Mouse (Mus musculus): ENCODE measurements at regions not wholly inside any gene's neighbourhood (a gene's known extent, or its start where the extent isn't known, plus 50 kb on each side); places are given as distances from the start of the nearest gene placed in this dataset.

DNA sequence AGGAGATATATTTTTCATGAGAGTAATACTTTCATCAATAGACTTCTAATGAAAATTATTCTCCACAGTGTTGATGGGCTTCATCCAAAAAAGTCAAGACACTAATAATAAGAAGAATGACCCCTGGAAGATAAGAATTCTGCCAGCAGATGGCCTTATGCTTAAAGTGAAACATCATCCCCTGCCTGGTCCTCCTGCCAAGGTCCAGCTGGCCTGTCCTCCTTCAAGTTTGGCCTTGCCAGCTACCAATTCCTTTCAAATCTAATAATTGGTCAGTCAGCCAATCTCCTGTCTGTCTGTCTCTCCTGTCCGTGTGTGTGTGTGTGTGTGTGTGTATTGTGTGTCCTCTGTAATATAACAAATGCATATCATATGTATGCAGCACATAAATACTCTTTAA is 388.8 kb downstream of the Wdr11 start:
- no peak for DNase-seq (ENCODE audit: low spot score in 2 of 2)

GRCm38 (mm10) chr7:129982411-129982810 is 390.7 kb downstream of the Wdr11 start:
- no peak for DNase-seq (ENCODE audit: low spot score in 2 of 2)

GRCm38 (mm10) chr7:129983601-129984120 is 392.0 kb downstream of the Wdr11 start:
- DNase-seq (ENCODE audit: low spot score in 2 of 2): no peak

GRCm38 (mm10) chr7:129984367-129984766 is 392.7 kb downstream of the Wdr11 start:
- DNase-seq (ENCODE audit: low spot score in 2 of 2): no peak

DNA sequence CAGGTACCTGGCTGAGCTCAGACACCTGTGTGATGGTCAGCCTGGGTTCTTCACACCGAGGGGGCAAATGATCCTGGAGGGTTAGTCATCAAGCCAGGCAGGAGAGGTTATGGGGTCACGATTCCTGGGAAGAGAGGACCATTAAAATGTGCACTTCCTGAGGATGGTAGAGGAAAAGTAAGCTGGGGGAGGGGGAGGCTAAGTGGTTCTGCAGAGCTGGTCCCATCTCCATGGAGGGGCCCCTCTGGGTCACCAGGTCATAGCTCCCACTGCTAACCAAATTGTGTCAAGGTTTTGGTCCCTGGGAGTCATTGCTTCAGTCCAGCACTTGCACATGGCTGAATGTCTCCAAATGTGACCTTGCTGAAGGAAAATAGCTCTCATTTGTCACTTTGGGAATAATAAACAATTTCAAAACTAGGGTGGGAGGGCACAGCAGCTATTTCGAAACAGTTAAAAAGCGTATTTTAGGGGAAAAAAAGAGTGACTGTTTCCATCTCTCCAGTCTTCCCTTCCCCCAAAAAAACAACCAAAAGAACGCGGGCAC is 395.5 kb downstream of the Wdr11 start:
- no peak for DNase-seq (ENCODE audit: low spot score in 2 of 2)

GRCm38 (mm10) chr7:129987713-129988112 is 396.1 kb downstream of the Wdr11 start:
- DNase-seq (ENCODE audit: low spot score in 2 of 2): no peak

GRCm38 (mm10) chr7:129993446-129994223 is 402.0 kb downstream of the Wdr11 start:
- no peak for DNase-seq (ENCODE audit: low spot score in 2 of 2)

GRCm38 (mm10) chr7:129995529-129995928 is 403.9 kb downstream of the Wdr11 start:
- no peak for DNase-seq (ENCODE audit: low spot score in 2 of 2)

DNA sequence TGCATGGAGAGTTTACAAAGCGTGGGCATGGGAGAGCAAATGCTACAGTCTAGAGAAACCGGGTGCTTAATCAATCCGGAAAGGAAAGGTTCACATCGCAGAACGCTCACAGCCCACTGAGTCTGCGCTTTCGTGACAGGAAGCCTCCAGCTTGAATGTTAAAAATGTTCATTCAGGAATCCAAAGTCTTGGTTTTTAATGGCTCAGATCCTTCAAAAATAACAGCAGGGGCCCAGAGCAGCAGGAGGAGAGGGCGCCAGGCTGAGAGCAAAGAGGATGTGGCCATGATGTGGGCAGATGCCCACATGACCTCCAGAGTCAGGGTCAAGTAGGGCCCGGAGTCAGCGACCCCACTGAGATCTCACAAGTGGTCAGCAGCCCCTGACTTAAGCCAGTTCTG is 409.4 kb downstream of the Wdr11 start:
- DNase-seq (ENCODE audit: low spot score in 2 of 2): no peak

DNA sequence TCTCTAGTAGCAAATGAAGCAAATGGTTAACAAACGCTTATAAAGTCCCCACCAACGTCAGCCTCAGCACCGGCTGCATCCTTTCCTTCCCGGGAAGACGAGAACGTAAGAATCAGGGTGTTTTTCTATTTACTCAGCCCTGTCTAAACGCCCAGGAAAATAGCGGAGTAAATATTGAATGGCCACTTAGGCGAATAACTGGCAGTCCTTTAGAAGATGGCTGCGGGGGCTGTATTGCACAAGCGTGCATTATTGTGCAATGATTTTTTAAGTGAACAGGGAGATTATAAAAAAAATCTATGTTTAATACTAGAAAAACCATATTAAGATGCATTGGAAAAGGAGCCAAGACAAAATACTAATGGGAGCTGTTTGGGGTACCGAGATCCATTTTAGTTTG is 410.3 kb downstream of the Wdr11 start:
- no peak for DNase-seq (ENCODE audit: low spot score in 2 of 2)

DNA sequence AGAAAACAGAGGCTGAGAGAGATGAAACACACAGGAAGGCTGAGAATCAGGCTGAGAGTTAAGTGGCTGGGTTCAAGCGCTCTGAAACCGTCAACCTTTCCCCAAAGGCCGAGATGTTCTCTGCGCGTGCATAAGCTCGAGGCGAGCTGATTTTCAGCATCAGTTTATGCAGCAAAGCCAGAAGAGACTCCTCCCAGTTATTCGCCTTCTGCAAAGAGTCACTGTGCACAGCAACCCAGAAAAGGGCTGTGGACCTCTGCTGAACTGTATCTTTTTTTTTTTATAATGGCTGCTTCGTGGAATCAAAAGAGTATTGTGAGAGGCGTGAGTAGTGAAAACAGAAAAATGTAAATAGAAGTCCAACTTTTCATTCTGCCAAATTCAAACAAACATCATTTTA is 413.7 kb downstream of the Wdr11 start:
- no peak for DNase-seq (ENCODE audit: low spot score in 2 of 2)

- no peak for DNase-seq (ENCODE audit: low spot score in 2 of 2)
Measured at GRCm38 (mm10) chr7:130007993-130008583, 416.4 kb downstream of the Wdr11 start.

- DNase-seq (ENCODE audit: low spot score in 2 of 2): no peak
Measured at GRCm38 (mm10) chr7:130008591-130009418, 417.1 kb downstream of the Wdr11 start.

DNA sequence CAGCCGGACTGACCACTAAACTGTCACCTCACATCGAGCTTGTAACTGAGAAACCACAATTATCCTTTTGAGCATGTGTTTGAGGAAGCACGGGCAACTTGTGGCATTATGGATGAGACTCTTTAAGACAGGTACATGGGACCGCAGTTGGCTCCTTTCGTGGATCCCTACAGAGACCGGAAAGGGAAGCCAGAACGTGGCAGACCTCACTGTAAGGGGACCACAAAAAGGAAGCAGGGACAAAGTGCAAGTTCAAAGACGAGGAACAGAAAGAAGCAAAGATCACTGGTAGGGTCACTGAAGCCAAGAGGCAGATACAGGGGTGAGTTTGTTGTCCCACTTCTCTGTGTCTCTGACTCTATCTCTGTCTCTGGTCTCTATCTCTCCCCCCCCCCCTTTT is 420.4 kb downstream of the Wdr11 start:
- DNase-seq (ENCODE audit: low spot score in 2 of 2): no peak

DNA sequence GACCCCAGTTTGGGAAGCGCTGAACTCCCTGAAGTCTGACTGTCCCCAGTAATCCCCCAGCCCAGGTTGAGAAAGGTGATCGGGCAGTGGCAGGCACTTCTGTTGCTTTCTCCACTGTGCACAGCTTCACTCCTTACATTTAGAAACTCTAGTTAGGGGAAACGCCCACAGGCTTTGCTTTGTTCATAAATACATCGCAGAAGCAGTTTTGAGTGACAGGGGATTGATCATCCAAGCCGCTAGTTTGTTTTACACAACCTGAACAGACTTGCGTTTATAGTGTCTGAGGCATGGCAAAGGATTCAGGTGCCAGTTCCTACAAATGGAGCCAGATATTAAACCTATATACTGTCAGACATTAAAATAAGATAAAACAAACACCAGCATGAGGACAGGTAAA is 421.4 kb downstream of the Wdr11 start:
- DNase-seq (ENCODE audit: low spot score in 2 of 2): no peak

GRCm38 (mm10) chr7:130014609-130015008 is 422.9 kb downstream of the Wdr11 start:
- no peak for DNase-seq (ENCODE audit: low spot score in 2 of 2)

- DNase-seq (ENCODE audit: low spot score in 2 of 2): no peak
Measured at GRCm38 (mm10) chr7:130015375-130016014, 423.8 kb downstream of the Wdr11 start.

- no peak for DNase-seq (ENCODE audit: low spot score in 2 of 2)
Measured at GRCm38 (mm10) chr7:130016015-130016874, 424.6 kb downstream of the Wdr11 start.

DNA sequence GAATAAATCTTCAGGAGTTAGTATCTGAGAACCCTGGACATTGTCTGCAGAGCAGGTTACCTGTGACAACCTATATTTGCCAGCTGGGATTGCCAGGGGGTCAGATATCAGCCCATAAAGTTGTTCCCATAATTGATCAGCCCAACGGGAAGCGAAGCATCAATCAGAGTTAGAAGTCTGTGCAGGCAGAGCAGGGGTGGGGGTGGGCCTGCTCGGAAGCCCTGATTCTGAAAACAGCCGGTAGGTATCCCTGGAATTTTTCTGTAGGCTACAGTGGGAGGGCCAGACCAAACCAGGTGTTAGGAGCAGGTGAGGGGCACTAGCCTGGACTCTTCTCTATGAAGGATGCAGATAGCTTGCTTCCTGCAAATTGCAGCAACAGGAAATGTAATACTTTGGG is 427.2 kb downstream of the Wdr11 start:
- no peak for DNase-seq (ENCODE audit: low spot score in 2 of 2)

- DNase-seq (ENCODE audit: low spot score in 2 of 2): no peak
Measured at GRCm38 (mm10) chr7:130028945-130029344, 437.3 kb downstream of the Wdr11 start.

GRCm38 (mm10) chr7:130030711-130031110 is 439.0 kb downstream of the Wdr11 start:
- no peak for DNase-seq (ENCODE audit: low spot score in 2 of 2)

Measured in cerebellum, postnatal 4 days (tissue).